Mouse (Mus musculus): ENCODE measurements at regions not wholly inside any gene's neighbourhood (a gene's known extent, or its start where the extent isn't known, plus 50 kb on each side); places are given as distances from the start of the nearest gene placed in this dataset.

DNA sequence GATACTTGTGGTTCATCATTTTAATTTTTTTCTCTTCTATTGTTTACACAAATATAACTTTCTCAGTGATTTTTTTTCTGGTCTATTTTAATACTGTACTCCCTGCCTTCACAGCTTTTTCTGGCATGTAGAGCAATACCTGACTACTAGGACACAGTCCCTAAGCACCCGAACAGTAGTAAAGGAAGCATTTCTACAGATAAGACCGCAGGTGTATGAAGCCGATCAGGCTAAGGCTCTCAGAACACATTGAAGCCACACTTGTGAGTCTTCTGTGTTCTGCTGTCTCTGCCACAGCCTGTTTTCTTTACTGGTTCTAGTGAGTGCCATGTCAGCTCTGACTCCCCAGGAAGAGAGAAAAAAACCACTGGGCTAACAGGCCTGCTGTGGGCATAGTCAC lies 102.2 kb upstream of the Peli1 start:
- no peaks in the 10 kb centered on the region for H3K4me1 ChIP-seq (ENCODE audit: control insufficient read depth, insufficient read depth, low read length)
- H3K27ac ChIP-seq (ENCODE audit: insufficient read depth, low read length): no peak overlapping the region
- TF ChIP-seq POLR2A (IDR thresholded peaks at IDR 0.05; ENCODE audit: low read depth, low read length) (no peak), CTCF (IDR thresholded peaks at IDR 0.05; ENCODE audit: borderline replicate concordance, insufficient read depth, low read length) (no peak)
- no peak overlapping the region for H3K4me3 ChIP-seq (ENCODE audit: insufficient read depth, low read length)

- H3K4me3 ChIP-seq (ENCODE audit: insufficient read depth, low read length): no peak overlapping the region
- no peaks in the 10 kb centered on the region for H3K4me1 ChIP-seq (ENCODE audit: control insufficient read depth, insufficient read depth, low read length)
- H3K27ac ChIP-seq (ENCODE audit: insufficient read depth, low read length): no peak overlapping the region
- no peak for TF ChIP-seq POLR2A (IDR thresholded peaks at IDR 0.05; ENCODE audit: low read depth, low read length)
- no peak for TF ChIP-seq CTCF (IDR thresholded peaks at IDR 0.05; ENCODE audit: borderline replicate concordance, insufficient read depth, low read length)
Observed at GRCm38 (mm10) chr11:20993580-20993979, 97.5 kb upstream of the Peli1 start.

GRCm38 (mm10) chr11:21001400-21001799 lies 89.7 kb upstream of the Peli1 start:
- no peak overlapping the region for H3K4me3 ChIP-seq (ENCODE audit: insufficient read depth, low read length)
- H3K4me1 ChIP-seq (ENCODE audit: control insufficient read depth, insufficient read depth, low read length): no peaks in the 10 kb centered on the region
- no peak for TF ChIP-seq POLR2A (IDR thresholded peaks at IDR 0.05; ENCODE audit: low read depth, low read length)
- TF ChIP-seq CTCF (IDR thresholded peaks at IDR 0.05; ENCODE audit: borderline replicate concordance, insufficient read depth, low read length): no peak
- no peak overlapping the region for H3K27ac ChIP-seq (ENCODE audit: insufficient read depth, low read length)

DNA sequence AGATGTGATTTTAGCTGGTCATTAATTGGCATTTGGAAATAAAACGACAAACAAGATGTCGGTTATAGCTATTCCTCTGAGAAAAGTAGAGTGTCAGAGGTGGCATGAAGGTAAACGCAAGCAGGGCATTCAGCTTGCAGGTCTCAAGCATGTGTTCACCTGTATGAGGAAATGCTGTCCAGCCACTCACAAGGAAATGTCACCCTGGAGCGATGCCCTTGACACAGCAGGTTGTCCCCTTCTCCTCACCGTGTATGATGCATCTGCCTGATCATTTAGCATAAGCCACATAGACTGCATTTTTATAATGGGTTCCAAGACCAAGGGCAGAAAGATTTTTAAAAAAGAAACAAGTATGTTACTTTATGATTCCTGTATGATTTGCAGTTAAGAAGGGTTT lies 83.9 kb upstream of the Peli1 start:
- no peak overlapping the region for H3K4me3 ChIP-seq (ENCODE audit: insufficient read depth, low read length)
- no peak for TF ChIP-seq CTCF (IDR thresholded peaks at IDR 0.05; ENCODE audit: borderline replicate concordance, insufficient read depth, low read length)
- TF ChIP-seq POLR2A (IDR thresholded peaks at IDR 0.05; ENCODE audit: low read depth, low read length): no peak
- H3K4me1 ChIP-seq (ENCODE audit: control insufficient read depth, insufficient read depth, low read length): no peaks in the 10 kb centered on the region
- no peak overlapping the region for H3K27ac ChIP-seq (ENCODE audit: insufficient read depth, low read length)

DNA sequence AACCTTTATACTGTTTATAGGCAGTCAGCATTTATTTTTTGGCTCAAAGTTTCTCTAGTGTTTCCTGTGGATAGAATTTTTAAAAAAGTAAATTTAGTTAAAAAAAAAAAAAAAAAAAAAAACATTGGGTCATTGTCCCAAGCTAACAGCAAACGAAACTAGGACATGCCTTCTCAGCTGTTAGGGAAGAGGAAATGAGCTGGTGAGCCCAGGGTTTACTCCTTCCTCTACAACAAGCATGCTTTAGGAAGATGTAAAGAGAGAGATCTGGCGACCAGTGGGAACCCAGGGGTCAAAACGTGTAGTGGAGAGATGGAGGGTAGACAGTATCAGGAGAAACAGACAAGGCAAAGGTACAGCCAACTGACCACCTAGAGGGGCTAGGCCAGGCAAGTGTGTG lies 81.6 kb upstream of the Peli1 start:
- Histone ChIP-seq H3K4me1 (ENCODE audit: control insufficient read depth, insufficient read depth, low read length) (no peaks in the 10 kb centered on the region), H3K27ac (ENCODE audit: insufficient read depth, low read length) (no peak overlapping the region), H3K4me3 (ENCODE audit: insufficient read depth, low read length) (no peak overlapping the region)
- TF ChIP-seq CTCF (IDR thresholded peaks at IDR 0.05; ENCODE audit: borderline replicate concordance, insufficient read depth, low read length) (no peak), POLR2A (IDR thresholded peaks at IDR 0.05; ENCODE audit: low read depth, low read length) (no peak)

DNA sequence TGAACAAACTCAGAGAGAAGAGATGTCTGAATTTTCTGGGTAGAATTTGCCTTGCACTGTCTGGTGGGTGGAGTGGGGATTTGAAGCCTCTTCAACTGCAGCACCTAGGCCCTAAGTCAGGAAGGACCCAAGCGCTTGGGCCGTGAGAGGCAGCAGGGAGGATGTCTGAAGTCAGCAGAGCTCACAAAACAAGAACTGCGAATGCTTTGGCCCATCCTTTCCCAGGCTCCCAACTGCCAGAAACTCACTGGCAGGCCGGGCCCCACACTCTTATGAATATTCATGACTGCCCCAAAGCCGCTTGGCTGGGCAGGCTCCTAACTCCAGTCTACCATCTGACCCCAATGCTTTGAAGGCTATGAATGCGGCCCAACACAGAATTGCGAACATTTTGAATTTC lies 80.2 kb upstream of the Peli1 start:
- TF ChIP-seq CTCF (IDR thresholded peaks at IDR 0.05; ENCODE audit: borderline replicate concordance, insufficient read depth, low read length) (no peak), POLR2A (IDR thresholded peaks at IDR 0.05; ENCODE audit: low read depth, low read length) (no peak)
- Histone ChIP-seq H3K4me1 (ENCODE audit: control insufficient read depth, insufficient read depth, low read length) (no peaks in the 10 kb centered on the region), H3K27ac (ENCODE audit: insufficient read depth, low read length) (no peak overlapping the region), H3K4me3 (ENCODE audit: insufficient read depth, low read length) (no peak overlapping the region)

GRCm38 (mm10) chr11:21014250-21014649 lies 76.8 kb upstream of the Peli1 start:
- Histone ChIP-seq H3K27ac (ENCODE audit: insufficient read depth, low read length) (no peak overlapping the region), H3K4me3 (ENCODE audit: insufficient read depth, low read length) (no peak overlapping the region), H3K4me1 (ENCODE audit: control insufficient read depth, insufficient read depth, low read length) (no peaks in the 10 kb centered on the region)
- TF ChIP-seq CTCF (IDR thresholded peaks at IDR 0.05; ENCODE audit: borderline replicate concordance, insufficient read depth, low read length) (no peak), POLR2A (IDR thresholded peaks at IDR 0.05; ENCODE audit: low read depth, low read length) (no peak)

DNA sequence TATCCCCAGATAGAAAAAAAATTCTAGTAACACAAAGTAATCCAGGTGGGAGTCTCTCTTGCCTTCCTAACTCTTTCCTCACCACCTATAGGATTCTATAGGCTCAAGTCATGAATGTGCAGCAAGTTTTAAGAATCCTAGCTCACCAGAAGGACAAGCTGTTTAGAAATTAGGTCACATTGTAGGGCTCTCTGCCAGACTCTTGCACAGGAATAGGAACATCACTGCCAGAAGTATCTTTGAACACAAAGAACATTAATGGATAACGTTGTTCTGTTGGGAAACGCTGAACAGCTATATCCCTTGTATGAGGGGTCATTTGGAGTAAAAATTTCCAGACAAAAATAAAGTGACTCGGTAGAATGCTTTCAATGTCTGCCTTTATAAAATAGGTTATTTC lies 75.6 kb upstream of the Peli1 start:
- no peaks in the 10 kb centered on the region for H3K4me1 ChIP-seq (ENCODE audit: control insufficient read depth, insufficient read depth, low read length)
- no peak overlapping the region for H3K4me3 ChIP-seq (ENCODE audit: insufficient read depth, low read length)
- H3K27ac ChIP-seq (ENCODE audit: insufficient read depth, low read length): no peak overlapping the region
- TF ChIP-seq POLR2A (IDR thresholded peaks at IDR 0.05; ENCODE audit: low read depth, low read length) (no peak), CTCF (IDR thresholded peaks at IDR 0.05; ENCODE audit: borderline replicate concordance, insufficient read depth, low read length) (no peak)

DNA sequence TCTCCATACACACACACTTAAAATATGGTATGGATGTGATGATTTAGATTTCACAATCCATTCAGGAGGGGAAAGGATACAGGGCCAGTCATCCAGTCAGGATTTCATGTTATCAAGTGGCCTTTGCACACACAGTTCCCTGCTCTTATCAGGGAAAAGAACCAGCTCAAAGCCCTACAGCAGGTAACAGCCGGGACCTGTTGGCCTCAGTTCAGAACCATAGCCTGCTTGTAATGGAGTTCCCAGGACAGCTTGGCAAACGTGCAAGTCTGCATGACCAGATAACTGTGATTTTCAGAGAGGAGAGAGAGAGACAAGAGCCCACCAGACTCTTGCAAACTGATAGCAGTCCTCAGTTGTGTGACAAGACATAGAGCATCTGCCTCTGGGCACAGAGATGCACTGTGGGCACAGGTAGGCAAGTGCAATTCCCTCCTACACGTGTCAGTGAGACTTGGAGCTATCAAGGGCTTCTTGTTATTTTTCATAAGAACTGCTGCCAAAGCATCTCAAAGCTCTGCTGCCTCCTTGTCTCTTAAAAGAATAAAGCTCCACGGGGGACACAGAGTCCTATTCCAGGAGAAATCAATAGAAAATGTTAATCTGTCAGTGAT lies 74.9 kb upstream of the Peli1 start:
- no peak overlapping the region for H3K27ac ChIP-seq (ENCODE audit: insufficient read depth, low read length)
- no peaks in the 10 kb centered on the region for H3K4me1 ChIP-seq (ENCODE audit: control insufficient read depth, insufficient read depth, low read length)
- H3K4me3 ChIP-seq (ENCODE audit: insufficient read depth, low read length): no peak overlapping the region
- TF ChIP-seq CTCF (IDR thresholded peaks at IDR 0.05; ENCODE audit: borderline replicate concordance, insufficient read depth, low read length) (no peak), POLR2A (IDR thresholded peaks at IDR 0.05; ENCODE audit: low read depth, low read length) (no peak)

DNA sequence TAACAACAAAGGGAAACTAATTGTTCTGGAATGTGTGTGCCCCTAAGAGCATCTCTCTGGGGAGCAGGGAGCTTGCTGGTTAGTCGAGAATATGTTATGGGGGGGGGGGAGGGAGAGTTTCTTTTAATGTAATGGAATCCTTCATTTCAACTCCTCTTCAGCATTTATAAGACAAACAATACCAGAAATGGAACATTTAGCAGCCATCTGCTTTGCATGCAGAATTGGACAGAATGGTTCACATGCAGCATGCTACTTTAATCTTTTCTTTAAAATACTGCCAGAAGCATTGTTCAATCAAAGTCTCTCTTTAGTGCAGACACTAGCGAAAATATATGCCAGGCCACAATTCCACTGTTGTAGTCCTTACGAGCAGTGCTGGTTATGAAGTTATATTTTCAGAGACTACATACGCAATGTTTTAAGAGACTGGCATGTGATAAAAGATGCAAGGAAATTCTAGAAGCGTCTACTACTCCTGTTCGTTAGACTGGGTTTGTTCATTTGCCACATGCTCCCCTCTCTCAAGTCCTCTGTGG lies 74.2 kb upstream of the Peli1 start:
- Histone ChIP-seq H3K4me3 (ENCODE audit: insufficient read depth, low read length) (no peak overlapping the region), H3K27ac (ENCODE audit: insufficient read depth, low read length) (no peak overlapping the region), H3K4me1 (ENCODE audit: control insufficient read depth, insufficient read depth, low read length) (no peaks in the 10 kb centered on the region)
- no peak for TF ChIP-seq POLR2A (IDR thresholded peaks at IDR 0.05; ENCODE audit: low read depth, low read length)
- no peak for TF ChIP-seq CTCF (IDR thresholded peaks at IDR 0.05; ENCODE audit: borderline replicate concordance, insufficient read depth, low read length)
